Mouse (Mus musculus): ENCODE data around the gene Mapk11. TPM values are rescaled to one million over a fixed set of nuclear protein-coding genes. Genes with fewer than 3 reads are reported as not detected.
A peak's percentile ranks its signal among the peaks of the same experiment; 100 is the strongest.

Gene Mapk11
- polyA plus RNA-seq, 1 experiment: 29.0 TPM

- WGBS: 1% methylated on average over 47 of the region's 47 CpGs
- H3K27me3 ChIP-seq (ENCODE audit: control insufficient read depth, insufficient read depth, low read length): no peaks in the 10 kb centered on the region
- peak within 1 kb of the TSS; percentile 55 for H3K27ac ChIP-seq (ENCODE audit: insufficient read depth, low read length)
- peak within 1 kb of the TSS; percentile 97 for H3K4me3 ChIP-seq (ENCODE audit: extremely low read depth, insufficient read depth, insufficient read length)
- TF ChIP-seq POLR2A (IDR thresholded peaks at IDR 0.05; ENCODE audit: low read depth, low read length) (peak; percentile 41; the same call in 1 of the 2 replicates), CTCF (IDR thresholded peaks at IDR 0.05; ENCODE audit: extremely low read depth, insufficient read depth, insufficient read length, insufficient replicate concordance) (no peak)
- peaks cover 9% of the 10 kb centered on the region for H3K36me3 ChIP-seq (ENCODE audit: control insufficient read depth, insufficient read depth, low read length)
- peak; percentile 80 to 91 for DNase-seq (ENCODE audit: low read depth in 1 of 2, low spot score in 2 of 2)
- peaks cover 15% of the 10 kb centered on the region for H3K4me1 ChIP-seq (ENCODE audit: control insufficient read depth, insufficient read depth, insufficient read length)
These were observed 26.6 kb downstream of the Mapk11 start, which contains the start of gene Tubgcp6 for GRCm38 (mm10) chr15:89122649-89123366. TSS of gene Tubgcp6 (minus strand) at chr15:89123112.

DNA sequence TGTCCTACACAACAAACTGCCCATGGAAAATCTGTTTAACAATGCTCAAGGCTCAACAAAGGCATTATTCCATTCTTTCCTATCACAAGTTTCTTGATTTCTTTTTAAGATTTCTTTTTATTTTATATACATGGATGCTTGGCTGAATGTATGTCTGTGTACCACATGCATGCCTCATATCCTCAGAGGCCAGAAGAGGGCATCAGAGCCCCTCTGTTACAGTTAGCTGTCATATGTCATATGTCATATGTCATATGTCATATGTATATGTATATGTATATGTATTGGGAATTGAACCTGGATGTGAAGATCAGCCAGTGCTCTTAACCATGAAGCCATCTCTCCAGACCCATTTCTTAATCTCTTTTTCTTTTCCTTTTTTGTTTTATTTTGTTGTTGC, 31.4 kb downstream of the Mapk11 start:
- H3K27ac ChIP-seq (ENCODE audit: insufficient read depth, low read length): no peak overlapping the region
- peaks cover 7% of the 10 kb centered on the region; the same call in 1 of the 2 replicates for H3K4me1 ChIP-seq (ENCODE audit: control insufficient read depth, insufficient read depth, insufficient read length)
- peak; percentile 50 to 55 for DNase-seq (ENCODE audit: low read depth in 1 of 2, low spot score in 2 of 2)
- peaks cover 9% of the 10 kb centered on the region for H3K36me3 ChIP-seq (ENCODE audit: control insufficient read depth, insufficient read depth, low read length)
- H3K4me3 ChIP-seq (ENCODE audit: extremely low read depth, insufficient read depth, insufficient read length): no peak overlapping the region
- TF ChIP-seq POLR2A (IDR thresholded peaks at IDR 0.05; ENCODE audit: low read depth, low read length) (no peak), CTCF (IDR thresholded peaks at IDR 0.05; ENCODE audit: extremely low read depth, insufficient read depth, insufficient read length, insufficient replicate concordance) (peak; percentile 21; the same call in 1 of the 2 replicates)
- no peaks in the 10 kb centered on the region for H3K27me3 ChIP-seq (ENCODE audit: control insufficient read depth, insufficient read depth, low read length)

DNA sequence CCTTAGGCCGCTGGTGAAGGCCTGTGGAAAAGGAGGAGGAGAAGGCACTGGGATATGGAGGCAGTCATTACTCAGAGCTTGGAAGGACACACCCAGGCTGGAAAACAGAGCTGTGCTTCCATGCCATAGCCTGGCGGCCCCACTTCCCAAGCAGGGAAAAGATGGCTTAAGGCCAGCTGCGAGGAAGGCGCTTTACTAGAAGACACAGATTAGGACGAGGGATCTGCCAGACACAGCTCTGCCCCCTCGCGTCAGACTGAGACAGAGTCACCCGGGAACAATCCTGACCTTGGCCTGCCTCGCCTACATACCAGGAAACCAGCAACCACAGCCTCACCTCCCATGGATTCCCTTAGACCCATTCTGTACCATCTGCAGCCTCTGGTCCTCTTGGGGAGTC, 39.3 kb downstream of the Mapk11 start:
- 85% methylated on average over 9 of the region's 9 CpGs for WGBS
- Histone ChIP-seq H3K36me3 (ENCODE audit: control insufficient read depth, insufficient read depth, low read length) (peaks cover 34% of the 10 kb centered on the region), H3K27ac (ENCODE audit: insufficient read depth, low read length) (no peak overlapping the region)

GRCm38 (mm10) chr15:89106976-89107375, 42.5 kb downstream of the Mapk11 start:
- no peak for DNase-seq (ENCODE audit: low read depth in 1 of 2, low spot score in 2 of 2)
- Histone ChIP-seq H3K4me1 (ENCODE audit: control insufficient read depth, insufficient read depth, insufficient read length) (no peaks in the 10 kb centered on the region), H3K36me3 (ENCODE audit: control insufficient read depth, insufficient read depth, low read length) (peaks cover 37% of the 10 kb centered on the region), H3K4me3 (ENCODE audit: extremely low read depth, insufficient read depth, insufficient read length) (no peak overlapping the region), H3K27ac (ENCODE audit: insufficient read depth, low read length) (no peak overlapping the region), H3K27me3 (ENCODE audit: control insufficient read depth, insufficient read depth, low read length) (no peaks in the 10 kb centered on the region)
- 94% methylated on average over 1 of the region's 1 CpGs for WGBS
- no peak for TF ChIP-seq CTCF (IDR thresholded peaks at IDR 0.05; ENCODE audit: extremely low read depth, insufficient read depth, insufficient read length, insufficient replicate concordance)
- no peak for TF ChIP-seq POLR2A (IDR thresholded peaks at IDR 0.05; ENCODE audit: low read depth, low read length)

More for the DNA sequence above, 39.3 kb downstream of the Mapk11 start:
- Histone ChIP-seq H3K27me3 (ENCODE audit: control insufficient read depth, insufficient read depth, low read length) (no peaks in the 10 kb centered on the region), H3K4me1 (ENCODE audit: control insufficient read depth, insufficient read depth, insufficient read length) (no peaks in the 10 kb centered on the region), H3K4me3 (ENCODE audit: extremely low read depth, insufficient read depth, insufficient read length) (no peak overlapping the region)
- no peak for DNase-seq (ENCODE audit: low read depth in 1 of 2, low spot score in 2 of 2)
- no peak for TF ChIP-seq CTCF (IDR thresholded peaks at IDR 0.05; ENCODE audit: extremely low read depth, insufficient read depth, insufficient read length, insufficient replicate concordance)
- TF ChIP-seq POLR2A (IDR thresholded peaks at IDR 0.05; ENCODE audit: low read depth, low read length): no peak

DNA sequence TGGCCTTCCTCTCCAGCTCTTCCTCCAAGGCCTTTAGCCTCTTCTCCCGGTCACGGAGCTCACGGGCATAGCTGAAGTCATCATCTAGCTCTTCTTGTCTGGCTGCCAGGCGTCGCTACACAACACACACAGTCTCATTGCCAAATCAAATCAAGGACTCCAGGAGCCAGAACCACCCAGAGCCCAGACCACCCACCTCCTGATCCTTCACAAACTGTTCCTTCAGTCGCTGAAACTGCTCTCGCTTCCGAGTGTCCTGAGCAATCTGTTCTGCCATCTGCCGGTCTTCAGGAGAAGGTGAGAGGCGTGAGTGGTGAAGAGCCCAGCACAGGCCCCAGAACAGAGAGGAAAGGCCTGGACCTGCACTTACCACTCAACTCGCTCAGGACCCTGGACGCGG, 43.4 kb downstream of the Mapk11 start:
- Histone ChIP-seq H3K27ac (ENCODE audit: insufficient read depth, low read length) (no peak overlapping the region), H3K27me3 (ENCODE audit: control insufficient read depth, insufficient read depth, low read length) (no peaks in the 10 kb centered on the region), H3K4me3 (ENCODE audit: extremely low read depth, insufficient read depth, insufficient read length) (no peak overlapping the region), H3K36me3 (ENCODE audit: control insufficient read depth, insufficient read depth, low read length) (peaks cover 39% of the 10 kb centered on the region), H3K4me1 (ENCODE audit: control insufficient read depth, insufficient read depth, insufficient read length) (no peaks in the 10 kb centered on the region)
- DNase-seq (ENCODE audit: low read depth in 1 of 2, low spot score in 2 of 2): no peak
- 95% methylated on average over 13 of the region's 13 CpGs for WGBS
- TF ChIP-seq POLR2A (IDR thresholded peaks at IDR 0.05; ENCODE audit: low read depth, low read length): no peak
- TF ChIP-seq CTCF (IDR thresholded peaks at IDR 0.05; ENCODE audit: extremely low read depth, insufficient read depth, insufficient read length, insufficient replicate concordance): no peak

DNA sequence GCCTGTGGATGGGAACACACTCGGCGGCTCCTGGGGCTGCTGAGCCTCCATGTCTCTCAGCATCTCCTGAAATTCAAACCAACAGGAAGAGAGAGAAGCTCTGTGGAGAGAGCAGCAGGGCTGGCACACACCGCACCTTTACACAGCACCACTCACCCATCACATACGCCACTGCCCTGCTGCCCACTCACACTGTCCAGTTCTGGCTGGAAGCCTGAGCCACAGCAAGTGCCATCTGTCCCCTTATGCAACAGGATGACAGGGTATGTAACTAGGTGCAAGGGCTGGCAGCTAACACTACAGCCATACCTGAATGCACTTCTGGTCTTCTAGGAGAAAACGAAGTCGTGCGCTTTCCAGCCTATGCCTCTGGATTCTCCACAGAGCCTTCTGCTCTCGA, 45.0 kb downstream of the Mapk11 start:
- WGBS: 97% methylated on average over 8 of the region's 8 CpGs
- H3K4me3 ChIP-seq (ENCODE audit: extremely low read depth, insufficient read depth, insufficient read length): no peak overlapping the region
- no peak overlapping the region for H3K27ac ChIP-seq (ENCODE audit: insufficient read depth, low read length)
- DNase-seq (ENCODE audit: low read depth in 1 of 2, low spot score in 2 of 2): no peak
- peaks cover 38% of the 10 kb centered on the region for H3K36me3 ChIP-seq (ENCODE audit: control insufficient read depth, insufficient read depth, low read length)
- no peaks in the 10 kb centered on the region for H3K4me1 ChIP-seq (ENCODE audit: control insufficient read depth, insufficient read depth, insufficient read length)
- no peaks in the 10 kb centered on the region for H3K27me3 ChIP-seq (ENCODE audit: control insufficient read depth, insufficient read depth, low read length)
- TF ChIP-seq POLR2A (IDR thresholded peaks at IDR 0.05; ENCODE audit: low read depth, low read length) (no peak), CTCF (IDR thresholded peaks at IDR 0.05; ENCODE audit: extremely low read depth, insufficient read depth, insufficient read length, insufficient replicate concordance) (no peak)

- no peaks in the 10 kb centered on the region for H3K4me1 ChIP-seq (ENCODE audit: control insufficient read depth, insufficient read depth, insufficient read length)
- TF ChIP-seq CTCF (IDR thresholded peaks at IDR 0.05; ENCODE audit: extremely low read depth, insufficient read depth, insufficient read length, insufficient replicate concordance): no peak
- no peak for TF ChIP-seq POLR2A (IDR thresholded peaks at IDR 0.05; ENCODE audit: low read depth, low read length)
- H3K36me3 ChIP-seq (ENCODE audit: control insufficient read depth, insufficient read depth, low read length): peaks cover 41% of the 10 kb centered on the region
- DNase-seq (ENCODE audit: low read depth in 1 of 2, low spot score in 2 of 2): no peak
- H3K4me3 ChIP-seq (ENCODE audit: extremely low read depth, insufficient read depth, insufficient read length): no peak overlapping the region
- 88% methylated on average over 10 of the region's 10 CpGs for WGBS
- H3K27ac ChIP-seq (ENCODE audit: insufficient read depth, low read length): no peak overlapping the region
- no peaks in the 10 kb centered on the region for H3K27me3 ChIP-seq (ENCODE audit: control insufficient read depth, insufficient read depth, low read length)
These were observed 45.5 kb downstream of the Mapk11 start for GRCm38 (mm10) chr15:89103921-89104320.

Measured in spleen, adult 2 months (tissue).